Mouse (Mus musculus): ENCODE results near the gene Kctd19. TPM values are rescaled to one million over a fixed set of nuclear protein-coding genes. Genes with fewer than 3 reads are reported as not detected.

The Kctd19 gene
- polyA plus RNA-seq, 2 experiments = 0.04 TPM; not detected in 1

DNA sequence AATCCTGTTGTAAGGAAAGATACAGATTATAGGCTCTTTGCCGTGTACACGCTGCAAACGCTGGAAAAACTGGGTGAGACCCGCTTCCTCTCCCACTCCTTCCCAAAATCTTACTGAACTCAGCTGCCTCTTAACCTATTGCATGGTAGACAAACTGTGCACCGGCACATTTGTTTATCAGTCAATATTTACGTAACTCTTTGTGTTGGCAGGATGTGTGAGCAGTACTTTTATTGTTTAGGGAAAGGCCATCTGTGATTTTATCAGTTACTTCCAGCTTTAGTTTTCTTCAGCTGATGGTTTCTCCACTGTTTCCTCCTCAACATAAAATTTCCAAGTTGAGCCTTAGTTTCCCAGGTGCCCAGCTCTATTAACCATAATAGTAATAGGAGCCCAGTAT, 13.6 kb upstream of the Kctd19 start:
- Histone ChIP-seq H3K36me3 (ENCODE audit: control insufficient read depth, insufficient read depth, low read length) (no peaks in the 10 kb centered on the region), H3K4me1 (ENCODE audit: control insufficient read depth, insufficient read depth, low read length) (no peaks in the 10 kb centered on the region), H3K4me3 (replicated peaks; ENCODE audit: low read length) (no peak overlapping the region), H3K9me3 (ENCODE audit: control insufficient read depth, low read length) (no peaks in the 10 kb centered on the region), H3K27ac (replicated peaks; ENCODE audit: low read depth, low read length) (no peak overlapping the region), H3K4me2 (replicated peaks; ENCODE audit: low read depth, low read length, severe bottlenecking) (no peak overlapping the region), H3K27me3 (ENCODE audit: control insufficient read depth, insufficient read depth, low read length) (no peaks in the 10 kb centered on the region), H3K9ac (ENCODE audit: low read depth, low read length, severe bottlenecking) (no peak overlapping the region)
- ATAC-seq (ENCODE audit: low FRiP score, low read depth) (no peak), DNase-seq (ENCODE audit: low spot score) (no peak)
- WGBS = 76% methylated on average over 6 of the region's 6 CpGs
- TF ChIP-seq POLR2A (IDR thresholded peaks at IDR 0.05; ENCODE audit: borderline replicate concordance, extremely low read depth, insufficient read depth, insufficient read length) = no peak

DNA sequence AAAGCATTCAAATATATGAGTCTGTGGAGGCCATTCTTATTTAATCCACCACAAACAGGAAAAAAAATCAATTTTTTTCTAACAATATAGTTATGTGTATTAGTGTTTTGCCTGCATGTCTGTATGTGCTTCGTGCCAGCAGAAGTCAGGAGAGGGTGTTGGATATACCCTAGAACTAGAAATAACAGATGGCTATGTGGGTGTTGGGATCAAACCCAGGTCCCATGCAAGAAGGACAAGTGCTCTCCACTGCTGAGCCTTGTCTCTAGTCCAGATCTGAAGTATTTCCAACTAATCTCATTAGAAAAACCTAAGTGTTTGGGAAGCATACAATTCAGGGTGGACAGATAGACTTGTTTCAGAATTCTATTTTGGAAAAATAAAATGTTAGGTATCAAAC, 8.7 kb upstream of the Kctd19 start:
- TF ChIP-seq POLR2A (IDR thresholded peaks at IDR 0.05; ENCODE audit: borderline replicate concordance, extremely low read depth, insufficient read depth, insufficient read length) = no peak
- DNase-seq (ENCODE audit: low spot score) (no peak), ATAC-seq (ENCODE audit: low FRiP score, low read depth) (no peak)
- H3K27ac ChIP-seq (replicated peaks; ENCODE audit: low read depth, low read length) = no peak overlapping the region
- no peaks in the 10 kb centered on the region for H3K27me3 ChIP-seq (ENCODE audit: control insufficient read depth, insufficient read depth, low read length)
- H3K4me3 ChIP-seq (replicated peaks; ENCODE audit: low read length) = no peak overlapping the region
- H3K4me2 ChIP-seq (replicated peaks; ENCODE audit: low read depth, low read length, severe bottlenecking) = no peak overlapping the region
- no peaks in the 10 kb centered on the region for H3K4me1 ChIP-seq (ENCODE audit: control insufficient read depth, insufficient read depth, low read length)
- H3K36me3 ChIP-seq (ENCODE audit: control insufficient read depth, insufficient read depth, low read length) = no peaks in the 10 kb centered on the region
- H3K9ac ChIP-seq (ENCODE audit: low read depth, low read length, severe bottlenecking) = no peak overlapping the region
- H3K9me3 ChIP-seq (ENCODE audit: control insufficient read depth, low read length) = no peaks in the 10 kb centered on the region
- 70% methylated on average over 1 of the region's 1 CpGs for WGBS

DNA sequence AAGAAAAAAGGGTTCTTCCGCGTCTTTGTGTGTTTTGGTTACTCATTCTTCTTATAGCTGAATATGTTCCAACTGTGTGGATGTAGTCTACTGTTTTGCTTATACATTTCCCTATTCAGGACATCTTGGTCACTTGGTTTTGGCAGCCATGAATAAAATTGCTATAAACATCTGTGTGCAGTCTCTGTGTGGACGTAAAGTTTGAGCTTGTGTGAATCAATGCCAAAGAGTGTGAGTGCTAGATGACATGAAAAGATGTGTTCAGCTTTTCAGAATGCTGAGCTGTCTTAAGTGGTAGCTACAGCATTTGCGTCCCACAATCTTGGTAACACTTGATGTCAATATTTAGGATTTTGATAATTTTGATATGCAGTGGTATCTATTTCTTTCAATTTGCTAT, 6.5 kb upstream of the Kctd19 start:
- no peaks in the 10 kb centered on the region for H3K36me3 ChIP-seq (ENCODE audit: control insufficient read depth, insufficient read depth, low read length)
- no peak overlapping the region for H3K9ac ChIP-seq (ENCODE audit: low read depth, low read length, severe bottlenecking)
- no peak for DNase-seq (ENCODE audit: low spot score)
- H3K4me1 ChIP-seq (ENCODE audit: control insufficient read depth, insufficient read depth, low read length) = no peaks in the 10 kb centered on the region
- WGBS = 85% methylated on average over 4 of the region's 4 CpGs
- H3K27ac ChIP-seq (replicated peaks; ENCODE audit: low read depth, low read length) = no peak overlapping the region
- no peak overlapping the region for H3K4me2 ChIP-seq (replicated peaks; ENCODE audit: low read depth, low read length, severe bottlenecking)
- no peak for ATAC-seq (ENCODE audit: low FRiP score, low read depth)
- peaks cover 8% of the 10 kb centered on the region; the same call in 1 of the 2 replicates for H3K27me3 ChIP-seq (ENCODE audit: control insufficient read depth, insufficient read depth, low read length)
- no peaks in the 10 kb centered on the region for H3K9me3 ChIP-seq (ENCODE audit: control insufficient read depth, low read length)
- H3K4me3 ChIP-seq (replicated peaks; ENCODE audit: low read length) = no peak overlapping the region
- no peak for TF ChIP-seq POLR2A (IDR thresholded peaks at IDR 0.05; ENCODE audit: borderline replicate concordance, extremely low read depth, insufficient read depth, insufficient read length)

DNA sequence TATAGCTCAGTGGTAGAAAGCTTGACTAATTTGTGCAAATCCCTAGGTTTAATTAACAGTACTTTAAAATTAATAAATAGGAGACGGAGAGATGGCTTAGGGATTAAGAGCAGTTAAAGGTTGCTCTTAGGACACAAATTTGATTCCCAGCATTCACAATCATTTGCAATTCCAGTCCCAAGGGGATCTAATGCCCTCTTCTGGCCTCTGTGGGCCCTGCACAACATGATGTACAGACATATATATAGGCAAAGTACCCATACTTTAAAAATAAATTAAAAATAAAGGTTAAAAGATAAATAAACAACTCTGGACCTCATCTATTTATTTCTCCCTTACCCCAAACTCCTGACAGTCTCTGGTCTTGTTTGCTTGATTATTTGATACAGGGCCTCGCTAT, 5.7 kb upstream of the Kctd19 start:
- no peak for TF ChIP-seq POLR2A (IDR thresholded peaks at IDR 0.05; ENCODE audit: borderline replicate concordance, extremely low read depth, insufficient read depth, insufficient read length)
- 65% methylated on average over 2 of the region's 2 CpGs for WGBS

DNA sequence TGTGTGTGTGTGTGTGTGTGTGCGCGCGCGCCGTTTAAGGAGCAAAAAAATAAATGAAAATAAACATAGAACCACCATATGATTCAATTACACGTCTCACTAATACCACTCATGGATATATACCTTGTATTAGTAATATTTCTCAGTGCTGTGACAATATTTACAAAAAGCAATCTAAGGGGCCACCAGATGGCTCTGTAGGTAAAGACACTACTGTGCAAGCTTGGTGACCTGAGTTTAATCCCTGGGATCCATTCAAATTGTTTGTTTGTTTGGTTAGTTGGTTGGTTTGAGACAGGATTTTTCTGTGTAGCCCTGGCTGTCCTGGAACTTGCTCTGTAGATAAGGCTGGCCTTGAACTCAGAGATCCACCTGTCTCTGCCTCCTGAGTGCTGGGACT, 3.4 kb downstream of the Kctd19 start:
- Histone ChIP-seq H3K9ac (ENCODE audit: low read depth, low read length, severe bottlenecking) (no peak overlapping the region), H3K4me2 (replicated peaks; ENCODE audit: low read depth, low read length, severe bottlenecking) (no peak overlapping the region), H3K27me3 (ENCODE audit: control insufficient read depth, insufficient read depth, low read length) (peaks cover 24% of the 10 kb centered on the region), H3K9me3 (ENCODE audit: control insufficient read depth, low read length) (peaks cover 4% of the 10 kb centered on the region), H3K4me1 (ENCODE audit: control insufficient read depth, insufficient read depth, low read length) (peaks cover 4% of the 10 kb centered on the region), H3K4me3 (replicated peaks; ENCODE audit: low read length) (no peak overlapping the region), H3K27ac (replicated peaks; ENCODE audit: low read depth, low read length) (no peak overlapping the region), H3K36me3 (ENCODE audit: control insufficient read depth, insufficient read depth, low read length) (no peaks in the 10 kb centered on the region)
- no peak for DNase-seq (ENCODE audit: low spot score)
- 95% methylated on average over 6 of the region's 6 CpGs for WGBS
- no peak for ATAC-seq (ENCODE audit: low FRiP score, low read depth)
- TF ChIP-seq POLR2A (IDR thresholded peaks at IDR 0.05; ENCODE audit: borderline replicate concordance, extremely low read depth, insufficient read depth, insufficient read length) = no peak

More for the DNA sequence above, 5.7 kb upstream of the Kctd19 start:
- Histone ChIP-seq H3K36me3 (ENCODE audit: control insufficient read depth, insufficient read depth, low read length) (no peaks in the 10 kb centered on the region), H3K4me1 (ENCODE audit: control insufficient read depth, insufficient read depth, low read length) (no peaks in the 10 kb centered on the region), H3K9ac (ENCODE audit: low read depth, low read length, severe bottlenecking) (no peak overlapping the region), H3K4me2 (replicated peaks; ENCODE audit: low read depth, low read length, severe bottlenecking) (no peak overlapping the region), H3K27me3 (ENCODE audit: control insufficient read depth, insufficient read depth, low read length) (peaks cover 10% of the 10 kb centered on the region), H3K9me3 (ENCODE audit: control insufficient read depth, low read length) (no peaks in the 10 kb centered on the region), H3K27ac (replicated peaks; ENCODE audit: low read depth, low read length) (no peak overlapping the region), H3K4me3 (replicated peaks; ENCODE audit: low read length) (no peak overlapping the region)
- no peak for ATAC-seq (ENCODE audit: low FRiP score, low read depth)
- no peak for DNase-seq (ENCODE audit: low spot score)

DNA sequence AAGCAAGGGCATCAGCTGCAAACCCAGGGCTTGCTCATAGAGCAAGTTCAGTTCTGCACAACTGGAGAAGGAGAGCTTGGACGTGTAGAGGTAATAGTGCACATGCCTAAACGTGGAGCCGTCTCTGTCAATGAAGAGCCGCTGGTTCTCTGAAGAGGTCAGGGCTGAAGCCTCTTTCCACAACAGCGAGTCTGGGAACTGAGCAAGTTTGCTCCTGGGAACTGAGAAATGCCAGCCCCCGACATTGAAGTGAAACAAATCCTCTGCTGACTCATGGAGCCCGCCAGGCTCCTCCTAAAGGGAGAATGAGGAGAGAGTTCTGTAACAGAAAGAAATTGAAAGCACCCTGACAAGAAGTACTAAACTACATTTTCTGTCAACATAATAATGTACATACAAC, 5.0 kb downstream of the Kctd19 start:
- Histone ChIP-seq H3K36me3 (ENCODE audit: control insufficient read depth, insufficient read depth, low read length) (no peaks in the 10 kb centered on the region), H3K9me3 (ENCODE audit: control insufficient read depth, low read length) (peaks cover 2% of the 10 kb centered on the region), H3K4me3 (replicated peaks; ENCODE audit: low read length) (no peak overlapping the region), H3K4me1 (ENCODE audit: control insufficient read depth, insufficient read depth, low read length) (peaks cover under 1% of the 10 kb centered on the region), H3K27ac (replicated peaks; ENCODE audit: low read depth, low read length) (no peak overlapping the region), H3K27me3 (ENCODE audit: control insufficient read depth, insufficient read depth, low read length) (peaks cover 16% of the 10 kb centered on the region), H3K4me2 (replicated peaks; ENCODE audit: low read depth, low read length, severe bottlenecking) (no peak overlapping the region), H3K9ac (ENCODE audit: low read depth, low read length, severe bottlenecking) (no peak overlapping the region)
- DNase-seq (ENCODE audit: low spot score) (no peak), ATAC-seq (ENCODE audit: low FRiP score, low read depth) (no peak)
- no peak for TF ChIP-seq POLR2A (IDR thresholded peaks at IDR 0.05; ENCODE audit: borderline replicate concordance, extremely low read depth, insufficient read depth, insufficient read length)
- WGBS = 60% methylated on average over 7 of the region's 7 CpGs

Measured in limb, embryonic 14.5 days (tissue).